Mouse (Mus musculus) ovary, postnatal 10 days (tissue): Measurements from ENCODE around the gene Olfr839-ps1.

Experiments
- DNase-seq: peaks from one replicate; pipeline ENCODE4 v3.0.0; 2022; ENCODE audit warnings: low spot score

Olfr839-ps1 gene

DNA sequence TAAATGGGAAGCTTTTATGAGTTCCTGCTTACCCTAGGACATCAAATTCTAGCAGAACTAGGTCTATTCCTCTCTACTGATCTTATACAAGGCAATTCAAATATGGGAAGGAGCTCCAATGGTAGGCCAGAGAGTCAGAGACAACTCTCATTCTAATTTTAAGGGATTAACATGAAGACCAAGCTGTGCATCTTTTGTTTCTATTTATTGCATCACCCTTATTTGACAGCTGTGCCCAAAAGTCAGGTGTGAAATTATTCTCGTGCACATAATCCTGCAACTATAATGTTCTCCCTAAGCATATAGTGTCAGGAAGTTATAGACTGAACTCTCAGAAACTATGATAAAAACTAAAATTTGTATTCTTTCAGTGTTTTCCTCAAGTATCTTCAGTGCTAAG, at the start of gene Olfr839-ps1:
Gene Olfr839-ps1, minus strand, starts transcription at position 101 of the 400 bp plus-strand sequence.
- DNase-seq, result no peak

- no peak for DNase-seq
Measured at GRCm38 (mm10) chr9:19136017-19136416, 41.1 kb downstream of the Olfr839-ps1 start, which contains the start of gene Olfr837. Olfr837 (plus strand) TSS chr9:19136317.

DNA sequence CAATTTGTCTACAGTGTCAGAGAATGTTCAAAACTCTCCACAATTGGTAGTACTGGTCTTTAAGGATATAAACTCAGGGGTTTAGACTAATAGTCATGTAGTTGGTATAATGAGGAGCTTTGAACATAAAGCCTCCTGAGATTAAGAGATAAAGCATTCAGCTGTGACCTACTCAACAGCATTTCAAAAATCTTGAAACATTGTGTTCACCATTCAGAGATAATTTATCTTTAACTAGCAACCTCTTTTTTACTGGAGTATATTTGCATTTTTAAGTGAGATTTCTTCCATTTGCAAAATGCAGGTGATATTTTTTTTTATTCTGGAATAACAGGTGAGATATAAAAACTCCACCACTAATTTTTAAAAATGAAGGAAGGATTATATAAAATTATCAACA, 57.0 kb downstream of the Olfr839-ps1 start, which contains the start of gene Olfr836:
Gene Olfr836, plus strand, starts transcription at position 301 of the 400 bp plus-strand sequence.
- DNase-seq, result no peak
